Mouse (Mus musculus): ENCODE data around the gene Spata21. TPM values are rescaled to one million over a fixed set of nuclear protein-coding genes. Genes with fewer than 3 reads are reported as not detected.

Spata21 gene
- polyA plus RNA-seq, 1 experiment, result not detected

DNA sequence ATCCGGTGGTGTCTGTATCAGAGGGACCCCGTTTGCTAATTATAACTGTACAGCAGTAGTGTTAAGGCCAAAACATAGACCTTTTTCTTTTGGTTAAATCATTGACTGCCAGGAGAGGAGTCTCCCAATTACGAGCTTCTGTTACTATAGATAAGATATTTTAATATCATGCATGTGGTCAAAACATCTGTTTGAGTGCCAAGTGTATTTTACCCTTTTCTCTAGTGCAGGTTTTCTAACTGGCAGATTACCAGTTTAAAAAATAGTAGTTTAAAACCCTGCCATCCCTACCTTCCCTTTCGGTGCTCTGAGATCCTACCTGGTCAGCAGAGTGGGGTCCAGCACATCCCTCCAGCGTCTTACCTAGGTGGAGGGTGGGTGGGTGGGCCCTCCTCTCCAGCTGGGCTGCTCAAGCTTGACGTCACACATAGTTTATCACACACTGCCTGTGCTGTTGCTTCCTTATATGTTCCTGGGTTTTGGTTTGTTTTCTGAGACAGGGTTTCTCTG lies 73.6 kb downstream of the Spata21 start:
- H3K4me3 ChIP-seq (ENCODE audit: insufficient read depth, low read length), result no peak overlapping the region
- TF ChIP-seq CTCF (IDR thresholded peaks at IDR 0.05; ENCODE audit: low read depth, low read length) (no peak), POLR2A (IDR thresholded peaks at IDR 0.05; ENCODE audit: borderline replicate concordance, low read depth, low read length) (no peak)
- peak overlapping the region; percentile 11 for H3K27ac ChIP-seq (ENCODE audit: insufficient read depth, low read depth, low read length)
- H3K4me1 ChIP-seq (ENCODE audit: control insufficient read depth, insufficient read depth, low read length), result peaks cover 70% of the 10 kb centered on the region

Other genes starting within 250 kb of the Spata21 start
- not detected in 2 replicates for gene Padi1, start 242.6 kb upstream of the Spata21 start, polyA plus RNA-seq (2012; ENCODE audit: insufficient read depth, insufficient read length, missing spikeins)
- gene Padi2, start 182.0 kb upstream of the Spata21 start, polyA plus RNA-seq (2012; ENCODE audit: insufficient read depth, insufficient read length, missing spikeins), result 11.0 and 12.2 TPM in 2 replicates
- gene Sdhb, start 127.1 kb upstream of the Spata21 start, polyA plus RNA-seq (2012; ENCODE audit: insufficient read depth, insufficient read length, missing spikeins), result 145 and 163 TPM in 2 replicates
- gene Atp13a2, start 101.5 kb upstream of the Spata21 start, polyA plus RNA-seq (2012; ENCODE audit: insufficient read depth, insufficient read length, missing spikeins), result 203 and 230 TPM in 2 replicates
- gene Mfap2, start 77.9 kb upstream of the Spata21 start, polyA plus RNA-seq (2012; ENCODE audit: insufficient read depth, insufficient read length, missing spikeins), result not detected in 2 replicates
- gene Crocc, start 27.8 kb upstream of the Spata21 start, polyA plus RNA-seq (2012; ENCODE audit: insufficient read depth, insufficient read length, missing spikeins), result 6.9 and 8.1 TPM in 2 replicates
- gene Necap2, start 10.0 kb upstream of the Spata21 start, polyA plus RNA-seq (2012; ENCODE audit: insufficient read depth, insufficient read length, missing spikeins), result 170 and 172 TPM in 2 replicates
- 105 and 129 TPM in 2 replicates for gene Szrd1, start 51.4 kb downstream of the Spata21 start, polyA plus RNA-seq (2012; ENCODE audit: insufficient read depth, insufficient read length, missing spikeins)
- 22.0 and 28.2 TPM in 2 replicates for gene Fbxo42, start 59.6 kb downstream of the Spata21 start, polyA plus RNA-seq (2012; ENCODE audit: insufficient read depth, insufficient read length, missing spikeins)
- 0.92 and 1.9 TPM in 2 replicates for gene Rsg1, start 125.6 kb downstream of the Spata21 start, polyA plus RNA-seq (2012; ENCODE audit: insufficient read depth, insufficient read length, missing spikeins)
- gene Arhgef19, start 151.2 kb downstream of the Spata21 start, polyA plus RNA-seq (2012; ENCODE audit: insufficient read depth, insufficient read length, missing spikeins), result not detected in 2 replicates
- gene Epha2, start 212.9 kb downstream of the Spata21 start, polyA plus RNA-seq (2012; ENCODE audit: insufficient read depth, insufficient read length, missing spikeins), result 0.13 and 0.80 TPM in 2 replicates

Data from bone marrow macrophage, adult 2 months (primary cell).